Mouse (Mus musculus) adrenal gland, postnatal 25 days (tissue): ENCODE results near the gene Tiam2. TPM values are rescaled to one million over a fixed set of nuclear protein-coding genes. Genes with fewer than 3 reads are reported as not detected.
A peak's percentile ranks its signal among the peaks of the same experiment; 100 is the strongest.

Experiments
- DNase-seq: peaks from one replicate; pipeline ENCODE4 v3.0.0; 2021; ENCODE audit warnings: mixed read lengths
- total RNA-seq: library from RNA; stranded (reverse); gene quantifications from 2 replicates; pipeline ENCODE4 v1.2.3, GENCODE M21; 2021

Tiam2 gene
- total RNA-seq, 1 experiment from 2014 or later: 45.6 TPM

- DNase-seq: no peak
These were observed 126.4 kb downstream of the Tiam2 start for GRCm38 (mm10) chr17:3452571-3453311.

- no peak for DNase-seq
These were observed 127.6 kb downstream of the Tiam2 start for GRCm38 (mm10) chr17:3453946-3454345.

- DNase-seq: no peak
These were observed 128.5 kb downstream of the Tiam2 start for GRCm38 (mm10) chr17:3454850-3455249.

- DNase-seq: no peak
These were observed 131.7 kb downstream of the Tiam2 start for GRCm38 (mm10) chr17:3457914-3458681.

- no peak for DNase-seq
These were observed 139.5 kb downstream of the Tiam2 start for GRCm38 (mm10) chr17:3465861-3466260.

GRCm38 (mm10) chr17:3466681-3467080, 140.3 kb downstream of the Tiam2 start:
- no peak for DNase-seq

GRCm38 (mm10) chr17:3467636-3468324, 141.4 kb downstream of the Tiam2 start:
- DNase-seq: no peak

GRCm38 (mm10) chr17:3472018-3472417, 145.6 kb downstream of the Tiam2 start:
- no peak for DNase-seq

- no peak for DNase-seq
These were observed 150.2 kb downstream of the Tiam2 start for GRCm38 (mm10) chr17:3476546-3476945.

GRCm38 (mm10) chr17:3481576-3482575, 155.5 kb downstream of the Tiam2 start:
- no peak for DNase-seq

GRCm38 (mm10) chr17:3483091-3483490, 156.7 kb downstream of the Tiam2 start:
- DNase-seq: no peak

GRCm38 (mm10) chr17:3485851-3486250, 159.5 kb downstream of the Tiam2 start:
- DNase-seq: peak; percentile 69

- DNase-seq: no peak
These were observed 160.8 kb downstream of the Tiam2 start for GRCm38 (mm10) chr17:3487211-3487610.

- no peak for DNase-seq
These were observed 161.6 kb downstream of the Tiam2 start for GRCm38 (mm10) chr17:3487721-3488601.

GRCm38 (mm10) chr17:3490216-3490895, 164.0 kb downstream of the Tiam2 start:
- peak; percentile 49 for DNase-seq

- DNase-seq: peak; percentile 27
These were observed 164.7 kb downstream of the Tiam2 start for GRCm38 (mm10) chr17:3491065-3491464.

GRCm38 (mm10) chr17:3491667-3492066, 165.3 kb downstream of the Tiam2 start:
- no peak for DNase-seq

- no peak for DNase-seq
These were observed 169.2 kb downstream of the Tiam2 start for GRCm38 (mm10) chr17:3495576-3495975.

GRCm38 (mm10) chr17:3496080-3496479, 169.7 kb downstream of the Tiam2 start:
- DNase-seq: no peak

- DNase-seq: peak; percentile 42
These were observed 171.7 kb downstream of the Tiam2 start for GRCm38 (mm10) chr17:3498086-3498485.
